Mouse (Mus musculus): ENCODE data around the gene Prkar2a.
A peak's percentile ranks its signal among the peaks of the same experiment; 100 is the strongest.

The Prkar2a gene

DNA sequence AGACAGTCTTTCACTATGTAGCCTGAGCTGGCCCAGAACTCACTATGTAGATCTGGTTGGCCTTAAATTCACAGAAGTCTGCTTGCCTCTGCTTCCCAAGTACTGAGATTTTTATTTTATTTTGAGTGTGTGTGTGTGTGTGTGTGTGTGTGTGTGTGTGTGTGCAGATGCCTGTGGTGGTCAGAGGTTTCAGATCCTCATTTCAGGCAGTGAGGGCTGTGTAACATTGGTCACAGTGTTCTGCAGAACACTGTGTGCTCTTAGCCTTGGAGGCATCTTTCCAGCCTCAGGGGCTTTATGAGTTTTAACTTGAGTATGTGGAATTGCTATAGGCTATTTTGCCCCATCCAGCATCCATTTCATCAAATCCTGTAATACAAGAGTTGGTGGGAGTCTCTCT, 72.4 kb downstream of the Prkar2a start:
- no peaks in the 10 kb centered on the region for H3K27me3 ChIP-seq (ENCODE audit: insufficient read depth, low read length)

DNA sequence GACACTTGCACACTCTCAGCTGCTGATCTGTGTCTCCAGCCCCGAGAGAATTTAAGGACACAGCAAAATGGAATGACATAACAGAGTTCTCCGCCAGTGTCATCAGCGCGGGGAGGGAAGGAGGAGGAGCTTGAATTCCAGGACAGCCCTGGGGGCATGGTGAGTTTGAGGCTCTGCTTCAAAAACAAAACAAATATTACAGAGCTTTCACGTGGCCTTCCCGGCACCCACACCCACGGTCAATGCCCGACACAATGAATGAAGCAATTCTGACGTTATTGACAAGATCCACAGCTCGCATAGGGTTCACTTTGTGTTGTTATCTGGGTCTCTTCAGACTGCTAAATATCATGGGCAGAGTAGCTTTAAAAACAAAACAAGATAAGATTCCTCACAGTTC, 75.9 kb downstream of the Prkar2a start:
- no peak for TF ChIP-seq NANOG (IDR thresholded peaks at IDR 0.05; ENCODE audit: borderline replicate concordance, low read length)
- no peaks in the 10 kb centered on the region for H3K27me3 ChIP-seq (ENCODE audit: insufficient read depth, low read length)
- H3K4me1 ChIP-seq (replicated peaks; ENCODE audit: low read depth, low read length): peaks cover 9% of the 10 kb centered on the region
- H3K9me3 ChIP-seq (ENCODE audit: low read length): no peaks in the 10 kb centered on the region
- H3K4me3 ChIP-seq (replicated peaks; ENCODE audit: low read length): no peak overlapping the region
- H3K36me3 ChIP-seq (ENCODE audit: insufficient read depth, low read length): no peaks in the 10 kb centered on the region

More for the DNA sequence above, 72.4 kb downstream of the Prkar2a start:
- Histone ChIP-seq H3K4me1 (replicated peaks; ENCODE audit: low read depth, low read length) (peaks cover 30% of the 10 kb centered on the region), H3K4me3 (replicated peaks; ENCODE audit: low read length) (no peak overlapping the region), H3K36me3 (ENCODE audit: insufficient read depth, low read length) (no peaks in the 10 kb centered on the region), H3K9me3 (ENCODE audit: low read length) (no peaks in the 10 kb centered on the region)
- TF ChIP-seq CTCF (conservative IDR thresholded peaks at IDR 0.05; ENCODE audit: low read length): no peak

DNA sequence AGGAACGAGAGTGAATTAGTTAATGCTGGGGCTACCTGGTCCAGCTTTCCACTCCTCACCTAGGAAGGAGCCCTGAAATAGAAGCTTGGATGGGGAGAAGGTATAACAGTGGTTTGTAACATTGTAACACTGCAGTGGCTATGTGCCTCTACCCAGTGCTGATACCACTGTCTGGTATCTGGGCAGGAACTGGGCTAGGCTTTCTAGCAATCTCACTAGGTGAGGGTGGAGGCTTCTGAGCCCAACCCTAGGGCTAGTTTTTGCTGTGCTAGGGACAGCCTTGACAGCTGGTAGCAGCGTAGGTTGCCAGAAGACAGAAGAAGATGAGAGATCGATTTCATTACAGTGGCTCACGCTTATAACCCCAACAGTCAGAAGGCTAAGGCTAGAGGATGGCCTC, 87.5 kb downstream of the Prkar2a start:
- peaks cover 21% of the 10 kb centered on the region for H3K4me1 ChIP-seq (replicated peaks; ENCODE audit: low read depth, low read length)
- TF ChIP-seq NANOG (IDR thresholded peaks at IDR 0.05; ENCODE audit: borderline replicate concordance, low read length): no peak
- no peak for TF ChIP-seq CTCF (conservative IDR thresholded peaks at IDR 0.05; ENCODE audit: low read length)
- TF ChIP-seq POU5F1 (IDR thresholded peaks at IDR 0.05; ENCODE audit: borderline replicate concordance, low read length): no peak
- H3K9me3 ChIP-seq (ENCODE audit: low read length): no peaks in the 10 kb centered on the region
- H3K36me3 ChIP-seq (ENCODE audit: insufficient read depth, low read length): no peaks in the 10 kb centered on the region
- no peak overlapping the region for H3K4me3 ChIP-seq (replicated peaks; ENCODE audit: low read length)
- 0 out of 2 replicates have a peak, but pooled peaks cover 2% of the 10 kb centered on the region for H3K27me3 ChIP-seq (ENCODE audit: insufficient read depth, low read length)

DNA sequence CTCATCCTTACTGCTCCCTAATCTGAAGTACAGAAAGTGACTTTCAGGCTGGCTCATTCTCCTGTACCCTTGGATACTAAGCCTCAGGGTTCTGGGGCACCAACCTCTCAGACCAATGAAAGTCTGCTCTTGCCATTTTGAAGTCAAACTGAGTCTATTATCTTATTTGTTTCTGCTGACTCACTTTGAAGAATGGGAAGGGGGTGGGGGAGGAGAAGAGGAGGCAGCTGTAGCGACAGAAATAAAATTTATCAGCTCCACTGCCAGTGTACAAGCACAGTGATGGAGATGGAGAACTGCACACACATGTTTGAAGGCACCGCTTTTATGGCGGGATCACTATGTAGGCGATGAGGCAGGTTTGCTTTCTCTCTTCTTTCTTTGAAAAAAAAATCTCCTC, 88.2 kb downstream of the Prkar2a start:
- H3K9me3 ChIP-seq (ENCODE audit: low read length): no peaks in the 10 kb centered on the region
- H3K4me3 ChIP-seq (replicated peaks; ENCODE audit: low read length): no peak overlapping the region
- no peaks in the 10 kb centered on the region for H3K27me3 ChIP-seq (ENCODE audit: insufficient read depth, low read length)
- peaks cover 28% of the 10 kb centered on the region for H3K4me1 ChIP-seq (replicated peaks; ENCODE audit: low read depth, low read length)
- H3K36me3 ChIP-seq (ENCODE audit: insufficient read depth, low read length): no peaks in the 10 kb centered on the region
- TF ChIP-seq CTCF (conservative IDR thresholded peaks at IDR 0.05; ENCODE audit: low read length) (no peak), NANOG (IDR thresholded peaks at IDR 0.05; ENCODE audit: borderline replicate concordance, low read length) (no peak), POU5F1 (IDR thresholded peaks at IDR 0.05; ENCODE audit: borderline replicate concordance, low read length) (no peak)

DNA sequence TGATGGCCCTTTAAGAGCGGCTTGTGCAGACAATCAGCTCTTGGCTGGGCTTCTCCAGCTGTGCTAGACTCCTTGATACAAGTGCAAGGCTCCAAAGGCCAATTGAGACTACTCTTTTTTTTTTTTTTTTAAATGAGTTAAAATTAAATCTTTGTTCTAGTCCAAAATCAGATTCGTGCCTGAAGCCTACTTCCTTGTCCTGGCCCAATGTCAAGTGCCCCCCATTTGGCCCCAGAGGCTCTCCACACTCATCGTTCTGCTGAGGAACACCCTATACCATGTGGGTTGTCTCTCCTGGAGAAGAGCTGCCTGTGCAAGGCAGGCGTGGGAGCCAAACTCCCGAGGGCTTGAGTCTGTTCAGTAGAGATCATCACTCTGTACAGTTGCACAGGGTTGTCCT, 91.8 kb downstream of the Prkar2a start:
- H3K36me3 ChIP-seq (ENCODE audit: insufficient read depth, low read length): peaks cover 2% of the 10 kb centered on the region
- H3K4me1 ChIP-seq (replicated peaks; ENCODE audit: low read depth, low read length): peaks cover 55% of the 10 kb centered on the region
- H3K9me3 ChIP-seq (ENCODE audit: low read length): no peaks in the 10 kb centered on the region
- H3K4me3 ChIP-seq (replicated peaks; ENCODE audit: low read length): no peak overlapping the region
- TF ChIP-seq CTCF (conservative IDR thresholded peaks at IDR 0.05; ENCODE audit: low read length) (no peak), POU5F1 (IDR thresholded peaks at IDR 0.05; ENCODE audit: borderline replicate concordance, low read length) (no peak), NANOG (IDR thresholded peaks at IDR 0.05; ENCODE audit: borderline replicate concordance, low read length) (no peak)
- no peaks in the 10 kb centered on the region for H3K27me3 ChIP-seq (ENCODE audit: insufficient read depth, low read length)

DNA sequence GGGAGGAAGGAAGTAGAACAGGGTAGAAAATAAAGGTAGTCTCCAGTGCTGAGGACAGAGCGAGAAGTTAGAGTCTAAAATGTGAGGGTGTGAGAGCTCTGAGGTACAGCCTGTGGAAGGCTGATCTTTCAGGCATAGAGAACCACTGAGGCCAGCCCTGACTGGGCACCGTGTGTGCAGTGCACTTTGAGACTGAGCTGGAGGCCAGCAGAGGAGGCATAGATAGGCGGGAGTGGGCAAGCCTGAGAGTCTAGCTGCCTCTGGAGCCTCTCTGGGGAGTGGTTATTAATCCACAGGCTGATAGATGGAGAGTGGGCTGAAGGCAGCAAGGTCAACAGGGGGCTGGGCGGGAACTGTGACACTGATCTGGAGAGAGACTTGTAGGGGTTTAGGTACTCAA, 92.8 kb downstream of the Prkar2a start:
- Histone ChIP-seq H3K27me3 (ENCODE audit: insufficient read depth, low read length) (no peaks in the 10 kb centered on the region), H3K4me3 (replicated peaks; ENCODE audit: low read length) (no peak overlapping the region), H3K4me1 (replicated peaks; ENCODE audit: low read depth, low read length) (peaks cover 52% of the 10 kb centered on the region), H3K9me3 (ENCODE audit: low read length) (no peaks in the 10 kb centered on the region), H3K36me3 (ENCODE audit: insufficient read depth, low read length) (peaks cover 9% of the 10 kb centered on the region)
- TF ChIP-seq NANOG (IDR thresholded peaks at IDR 0.05; ENCODE audit: borderline replicate concordance, low read length) (no peak), POU5F1 (IDR thresholded peaks at IDR 0.05; ENCODE audit: borderline replicate concordance, low read length) (no peak), CTCF (conservative IDR thresholded peaks at IDR 0.05; ENCODE audit: low read length) (no peak)

DNA sequence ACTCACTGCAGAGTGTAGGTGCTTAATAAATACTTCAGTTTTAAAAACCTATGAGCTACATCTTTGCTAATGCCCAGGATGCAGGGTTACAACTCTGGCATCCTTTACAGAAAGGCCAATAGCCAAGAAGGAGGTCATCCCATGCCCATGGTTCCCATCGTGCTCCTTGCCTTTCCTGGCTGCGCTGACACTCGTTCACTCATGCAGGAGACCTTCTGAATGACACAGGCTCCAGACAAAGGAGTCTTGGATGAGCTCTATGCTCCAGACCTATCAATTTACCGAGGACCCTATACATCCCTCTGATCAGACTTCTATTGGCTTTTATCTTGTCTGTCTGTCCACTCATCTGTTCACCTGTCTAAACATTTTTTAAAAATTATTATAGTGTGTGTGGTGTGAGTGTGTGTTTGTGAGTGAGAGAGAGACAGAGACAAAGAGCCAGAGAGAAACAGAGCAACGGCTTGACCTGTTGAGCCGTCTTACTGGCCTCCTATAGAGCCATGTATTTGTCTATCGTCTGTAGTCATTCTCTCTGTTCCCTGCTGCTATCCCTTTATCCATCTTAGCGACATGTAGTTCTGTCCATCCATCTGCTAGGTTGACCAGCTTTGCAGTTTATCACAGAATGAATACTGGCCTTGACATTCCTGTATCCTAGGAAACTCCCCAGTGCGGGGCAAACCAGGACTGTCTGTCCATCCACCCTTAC, 93.9 kb downstream of the Prkar2a start:
- H3K27me3 ChIP-seq (ENCODE audit: insufficient read depth, low read length): no peaks in the 10 kb centered on the region
- H3K36me3 ChIP-seq (ENCODE audit: insufficient read depth, low read length): peaks cover 19% of the 10 kb centered on the region
- no peaks in the 10 kb centered on the region for H3K9me3 ChIP-seq (ENCODE audit: low read length)
- peak overlapping the region; percentile 89 for H3K4me3 ChIP-seq (replicated peaks; ENCODE audit: low read length)
- H3K4me1 ChIP-seq (replicated peaks; ENCODE audit: low read depth, low read length): peaks cover 50% of the 10 kb centered on the region
- TF ChIP-seq POU5F1 (IDR thresholded peaks at IDR 0.05; ENCODE audit: borderline replicate concordance, low read length) (no peak), NANOG (IDR thresholded peaks at IDR 0.05; ENCODE audit: borderline replicate concordance, low read length) (no peak), CTCF (conservative IDR thresholded peaks at IDR 0.05; ENCODE audit: low read length) (no peak)

DNA sequence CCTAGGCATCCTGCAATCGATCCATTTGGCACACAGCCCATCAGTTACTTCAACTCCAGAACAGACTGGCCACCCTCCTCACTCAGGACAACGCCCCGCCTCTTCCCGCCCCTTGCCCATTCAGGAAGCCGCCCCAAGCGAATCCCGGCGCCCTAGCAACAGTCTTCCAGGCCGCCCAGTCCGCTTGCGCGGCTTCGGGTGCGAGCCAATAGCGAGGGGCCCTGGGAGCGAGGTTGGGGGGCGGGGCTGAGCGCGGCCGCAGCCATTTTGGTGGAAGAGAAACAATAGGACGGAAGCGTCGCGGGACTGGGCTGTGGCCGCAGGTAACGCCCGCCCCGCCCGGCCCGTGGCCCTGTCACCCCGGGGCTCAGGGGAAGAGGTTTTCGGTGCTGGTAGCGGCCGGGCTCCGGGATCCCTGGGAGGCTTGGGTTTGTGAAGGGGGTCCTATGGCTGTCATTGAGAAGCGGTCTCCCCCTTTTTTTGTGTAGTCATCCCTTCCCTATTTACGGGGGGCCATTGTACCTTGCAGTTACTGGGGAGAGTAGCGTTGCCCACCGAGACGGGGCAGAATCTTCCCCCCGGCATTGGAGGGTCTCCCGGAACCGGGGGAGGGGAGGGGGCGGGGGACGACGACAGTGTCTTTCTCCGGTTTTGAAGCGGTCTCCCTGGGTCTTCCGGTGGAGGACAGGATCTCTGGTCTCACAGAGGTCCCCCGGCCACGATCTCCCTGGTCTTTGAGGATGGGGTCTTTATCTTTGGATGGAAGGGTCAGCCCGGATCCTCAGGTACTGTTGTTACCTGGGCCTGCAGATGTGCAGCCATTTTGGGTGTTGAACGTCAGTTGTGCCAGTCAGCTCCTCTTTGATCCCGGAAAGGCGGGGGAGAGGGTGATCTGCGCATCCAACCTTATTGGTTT, 94.7 kb downstream of the Prkar2a start, which contains the start of gene Ip6k2:
Ip6k2 (plus strand) TSS at position 249 of the 916 bp plus-strand sequence.
- peaks cover 25% of the 10 kb centered on the region for H3K36me3 ChIP-seq (ENCODE audit: insufficient read depth, low read length)
- TF ChIP-seq NANOG (IDR thresholded peaks at IDR 0.05; ENCODE audit: borderline replicate concordance, low read length) (no peak), CTCF (conservative IDR thresholded peaks at IDR 0.05; ENCODE audit: low read length) (no peak), POU5F1 (IDR thresholded peaks at IDR 0.05; ENCODE audit: borderline replicate concordance, low read length) (no peak)
- H3K4me3 ChIP-seq (replicated peaks; ENCODE audit: low read length): peak within 1 kb of the TSS; percentile 89
- peaks cover 57% of the 10 kb centered on the region for H3K4me1 ChIP-seq (replicated peaks; ENCODE audit: low read depth, low read length)
- H3K9me3 ChIP-seq (ENCODE audit: low read length): no peaks in the 10 kb centered on the region
- no peaks in the 10 kb centered on the region for H3K27me3 ChIP-seq (ENCODE audit: insufficient read depth, low read length)

All from E14TG2a.4 (cell line).